Mouse (Mus musculus): ENCODE measurements around the gene Unc13c.

DNA sequence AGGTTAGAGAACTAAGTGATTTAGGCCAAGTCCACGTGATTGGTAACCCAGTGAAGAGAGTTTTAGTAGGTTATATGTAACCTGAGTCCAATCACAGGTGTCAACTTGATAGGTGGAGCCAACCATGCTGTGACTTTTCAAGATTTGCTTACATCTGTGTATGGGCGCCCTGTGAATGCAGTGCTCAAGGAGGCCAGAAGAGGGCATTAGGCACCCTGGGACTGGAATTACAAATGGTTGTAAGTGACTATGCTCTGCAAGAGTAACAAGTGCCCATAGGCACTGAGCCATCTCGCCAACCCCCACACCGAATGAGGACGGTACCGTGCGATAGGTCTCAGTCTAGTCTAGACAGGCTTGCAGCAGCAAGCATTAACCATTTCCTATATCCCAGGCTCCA is 305.9 kb downstream of the Unc13c start:
- TF ChIP-seq GATA1 (IDR thresholded peaks at IDR 0.05; ENCODE audit: low read length) (no peak), TAL1 (IDR thresholded peaks at IDR 0.05; ENCODE audit: low read length) (no peak)

Measured in erythroblast, embryonic 14.5 days (primary cell).